Mouse (Mus musculus): ENCODE measurements around the gene Phlpp1. TPM values are rescaled to one million over a fixed set of nuclear protein-coding genes. Genes with fewer than 3 reads are reported as not detected.
A peak's percentile ranks its signal among the peaks of the same experiment; 100 is the strongest.

The Phlpp1 gene
- polyA plus RNA-seq, 1 experiment from 2014 or later = 2.2 TPM

- 72% methylated on average over 4 of the region's 4 CpGs for WGBS
Observed at GRCm38 (mm10) chr1:106160916-106161315, 10.6 kb upstream of the Phlpp1 start.

GRCm38 (mm10) chr1:106162581-106162980 is 9.0 kb upstream of the Phlpp1 start:
- H3K9me3 ChIP-seq (replicated peaks; ENCODE audit: control insufficient read depth, low read length) = no peaks in the 10 kb centered on the region
- ATAC-seq (ENCODE audit: insufficient read depth, low FRiP score) = no peak
- WGBS = 72% methylated on average over 7 of the region's 7 CpGs

More at GRCm38 (mm10) chr1:106160916-106161315, 10.6 kb upstream of the Phlpp1 start:
- H3K4me1 ChIP-seq (ENCODE audit: control insufficient read depth, insufficient read depth, low read length) = no peaks in the 10 kb centered on the region
- H3K4me3 ChIP-seq (replicated peaks; ENCODE audit: low read length) = no peak overlapping the region
- no peaks in the 10 kb centered on the region for H3K9me3 ChIP-seq (replicated peaks; ENCODE audit: control insufficient read depth, low read length)
- no peak overlapping the region for H3K4me2 ChIP-seq (ENCODE audit: low read depth, low read length)
- no peak for ATAC-seq (ENCODE audit: insufficient read depth, low FRiP score)
- no peaks in the 10 kb centered on the region for H3K27me3 ChIP-seq (ENCODE audit: control insufficient read depth, insufficient read depth, low read length)
- H3K27ac ChIP-seq (ENCODE audit: low read length) = no peak overlapping the region
- H3K9ac ChIP-seq (ENCODE audit: low read length) = no peak overlapping the region
- H3K36me3 ChIP-seq (ENCODE audit: control insufficient read depth, insufficient read depth, low read length) = no peaks in the 10 kb centered on the region

GRCm38 (mm10) chr1:106163401-106163800 is 8.2 kb upstream of the Phlpp1 start:
- no peaks in the 10 kb centered on the region for H3K4me1 ChIP-seq (ENCODE audit: control insufficient read depth, insufficient read depth, low read length)
- no peaks in the 10 kb centered on the region for H3K27me3 ChIP-seq (ENCODE audit: control insufficient read depth, insufficient read depth, low read length)
- H3K9ac ChIP-seq (ENCODE audit: low read length) = no peak overlapping the region
- H3K36me3 ChIP-seq (ENCODE audit: control insufficient read depth, insufficient read depth, low read length) = no peaks in the 10 kb centered on the region
- H3K4me3 ChIP-seq (replicated peaks; ENCODE audit: low read length) = no peak overlapping the region
- no peak for ATAC-seq (ENCODE audit: insufficient read depth, low FRiP score)
- 81% methylated on average over 8 of the region's 8 CpGs for WGBS
- no peak overlapping the region for H3K27ac ChIP-seq (ENCODE audit: low read length)
- H3K9me3 ChIP-seq (replicated peaks; ENCODE audit: control insufficient read depth, low read length) = no peaks in the 10 kb centered on the region
- H3K4me2 ChIP-seq (ENCODE audit: low read depth, low read length) = no peak overlapping the region

More at GRCm38 (mm10) chr1:106162581-106162980, 9.0 kb upstream of the Phlpp1 start:
- Histone ChIP-seq H3K36me3 (ENCODE audit: control insufficient read depth, insufficient read depth, low read length) (no peaks in the 10 kb centered on the region), H3K4me1 (ENCODE audit: control insufficient read depth, insufficient read depth, low read length) (no peaks in the 10 kb centered on the region), H3K4me3 (replicated peaks; ENCODE audit: low read length) (no peak overlapping the region), H3K4me2 (ENCODE audit: low read depth, low read length) (no peak overlapping the region), H3K27me3 (ENCODE audit: control insufficient read depth, insufficient read depth, low read length) (no peaks in the 10 kb centered on the region), H3K9ac (ENCODE audit: low read length) (no peak overlapping the region), H3K27ac (ENCODE audit: low read length) (no peak overlapping the region)

GRCm38 (mm10) chr1:106164111-106164510 is 7.4 kb upstream of the Phlpp1 start:
- no peak overlapping the region for H3K4me2 ChIP-seq (ENCODE audit: low read depth, low read length)
- no peak overlapping the region for H3K27ac ChIP-seq (ENCODE audit: low read length)
- H3K36me3 ChIP-seq (ENCODE audit: control insufficient read depth, insufficient read depth, low read length) = no peaks in the 10 kb centered on the region
- WGBS = 86% methylated on average over 3 of the region's 3 CpGs
- ATAC-seq (ENCODE audit: insufficient read depth, low FRiP score) = no peak
- no peaks in the 10 kb centered on the region for H3K27me3 ChIP-seq (ENCODE audit: control insufficient read depth, insufficient read depth, low read length)
- no peak overlapping the region for H3K4me3 ChIP-seq (replicated peaks; ENCODE audit: low read length)
- H3K9me3 ChIP-seq (replicated peaks; ENCODE audit: control insufficient read depth, low read length) = no peaks in the 10 kb centered on the region
- no peak overlapping the region for H3K9ac ChIP-seq (ENCODE audit: low read length)
- H3K4me1 ChIP-seq (ENCODE audit: control insufficient read depth, insufficient read depth, low read length) = no peaks in the 10 kb centered on the region

GRCm38 (mm10) chr1:106168001-106168400 is 3.6 kb upstream of the Phlpp1 start:
- no peak for ATAC-seq (ENCODE audit: insufficient read depth, low FRiP score)
- Histone ChIP-seq H3K27me3 (ENCODE audit: control insufficient read depth, insufficient read depth, low read length) (no peaks in the 10 kb centered on the region), H3K4me1 (ENCODE audit: control insufficient read depth, insufficient read depth, low read length) (no peaks in the 10 kb centered on the region), H3K9ac (ENCODE audit: low read length) (no peak overlapping the region), H3K9me3 (replicated peaks; ENCODE audit: control insufficient read depth, low read length) (no peaks in the 10 kb centered on the region), H3K4me3 (replicated peaks; ENCODE audit: low read length) (no peak overlapping the region), H3K27ac (ENCODE audit: low read length) (no peak overlapping the region), H3K36me3 (ENCODE audit: control insufficient read depth, insufficient read depth, low read length) (no peaks in the 10 kb centered on the region), H3K4me2 (ENCODE audit: low read depth, low read length) (no peak overlapping the region)
- 45% methylated on average over 4 of the region's 4 CpGs for WGBS

GRCm38 (mm10) chr1:106168801-106169200 is 2.8 kb upstream of the Phlpp1 start:
- no peaks in the 10 kb centered on the region for H3K36me3 ChIP-seq (ENCODE audit: control insufficient read depth, insufficient read depth, low read length)
- 23% methylated on average over 3 of the region's 3 CpGs for WGBS
- ATAC-seq (ENCODE audit: insufficient read depth, low FRiP score) = no peak
- H3K4me2 ChIP-seq (ENCODE audit: low read depth, low read length) = no peak overlapping the region
- H3K27me3 ChIP-seq (ENCODE audit: control insufficient read depth, insufficient read depth, low read length) = no peaks in the 10 kb centered on the region
- H3K4me3 ChIP-seq (replicated peaks; ENCODE audit: low read length) = no peak overlapping the region
- H3K9me3 ChIP-seq (replicated peaks; ENCODE audit: control insufficient read depth, low read length) = no peaks in the 10 kb centered on the region
- peaks cover 7% of the 10 kb centered on the region for H3K4me1 ChIP-seq (ENCODE audit: control insufficient read depth, insufficient read depth, low read length)
- H3K9ac ChIP-seq (ENCODE audit: low read length) = no peak overlapping the region
- H3K27ac ChIP-seq (ENCODE audit: low read length) = no peak overlapping the region

- WGBS = 81% methylated on average over 5 of the region's 5 CpGs
- Histone ChIP-seq H3K27ac (ENCODE audit: low read length) (no peak overlapping the region), H3K27me3 (ENCODE audit: control insufficient read depth, insufficient read depth, low read length) (no peaks in the 10 kb centered on the region), H3K4me1 (ENCODE audit: control insufficient read depth, insufficient read depth, low read length) (peaks cover 8% of the 10 kb centered on the region), H3K9me3 (replicated peaks; ENCODE audit: control insufficient read depth, low read length) (no peaks in the 10 kb centered on the region), H3K9ac (ENCODE audit: low read length) (no peak overlapping the region), H3K4me2 (ENCODE audit: low read depth, low read length) (no peak overlapping the region), H3K4me3 (replicated peaks; ENCODE audit: low read length) (no peak overlapping the region), H3K36me3 (ENCODE audit: control insufficient read depth, insufficient read depth, low read length) (no peaks in the 10 kb centered on the region)
- no peak for ATAC-seq (ENCODE audit: insufficient read depth, low FRiP score)
Observed at GRCm38 (mm10) chr1:106169741-106170265, 1.7 kb upstream of the Phlpp1 start.

- no peaks in the 10 kb centered on the region for H3K36me3 ChIP-seq (ENCODE audit: control insufficient read depth, insufficient read depth, low read length)
- under 1% methylated on average over 70 of the region's 77 CpGs for WGBS
Observed at GRCm38 (mm10) chr1:106172301-106172930, 864 bp downstream of the Phlpp1 start.

GRCm38 (mm10) chr1:106172931-106173371 is 1.4 kb downstream of the Phlpp1 start:
- WGBS = 2% methylated on average over 47 of the region's 47 CpGs
- no peaks in the 10 kb centered on the region for H3K9me3 ChIP-seq (replicated peaks; ENCODE audit: control insufficient read depth, low read length)
- peaks cover 12% of the 10 kb centered on the region for H3K4me1 ChIP-seq (ENCODE audit: control insufficient read depth, insufficient read depth, low read length)
- H3K9ac ChIP-seq (ENCODE audit: low read length) = peak overlapping the region; percentile 93
- H3K4me3 ChIP-seq (replicated peaks; ENCODE audit: low read length) = peak overlapping the region; percentile 83
- ATAC-seq (ENCODE audit: insufficient read depth, low FRiP score) = no peak
- H3K4me2 ChIP-seq (ENCODE audit: low read depth, low read length) = peak overlapping the region; percentile 72
- H3K27ac ChIP-seq (ENCODE audit: low read length) = peak overlapping the region; percentile 89; the same call in 1 of the 2 replicates
- H3K36me3 ChIP-seq (ENCODE audit: control insufficient read depth, insufficient read depth, low read length) = no peaks in the 10 kb centered on the region
- H3K27me3 ChIP-seq (ENCODE audit: control insufficient read depth, insufficient read depth, low read length) = no peaks in the 10 kb centered on the region

More at GRCm38 (mm10) chr1:106172301-106172930, 864 bp downstream of the Phlpp1 start:
- peak overlapping the region; percentile 72 for H3K4me2 ChIP-seq (ENCODE audit: low read depth, low read length)
- peak overlapping the region; percentile 89 for H3K27ac ChIP-seq (ENCODE audit: low read length)
- peak overlapping the region; percentile 93 for H3K9ac ChIP-seq (ENCODE audit: low read length)
- ATAC-seq (ENCODE audit: insufficient read depth, low FRiP score) = no peak
- no peaks in the 10 kb centered on the region for H3K9me3 ChIP-seq (replicated peaks; ENCODE audit: control insufficient read depth, low read length)
- peaks cover 8% of the 10 kb centered on the region for H3K4me1 ChIP-seq (ENCODE audit: control insufficient read depth, insufficient read depth, low read length)
- H3K27me3 ChIP-seq (ENCODE audit: control insufficient read depth, insufficient read depth, low read length) = no peaks in the 10 kb centered on the region
- peak overlapping the region; percentile 83 for H3K4me3 ChIP-seq (replicated peaks; ENCODE audit: low read length)

All from stomach, embryonic 16.5 days (tissue).